Mouse (Mus musculus): ENCODE measurements around the gene Vmn2r42. TPM values are rescaled to one million over a fixed set of nuclear protein-coding genes. Genes with fewer than 3 reads are reported as not detected.
"Not testable (repeated sequence)": the region's sequence is repeated elsewhere in the genome, so short reads cannot be mapped to it uniquely, and the experiment has no call there.

Vmn2r42 gene
- not detected in 2 replicates for polyA plus RNA-seq (2012; rRNA removed)

DNA sequence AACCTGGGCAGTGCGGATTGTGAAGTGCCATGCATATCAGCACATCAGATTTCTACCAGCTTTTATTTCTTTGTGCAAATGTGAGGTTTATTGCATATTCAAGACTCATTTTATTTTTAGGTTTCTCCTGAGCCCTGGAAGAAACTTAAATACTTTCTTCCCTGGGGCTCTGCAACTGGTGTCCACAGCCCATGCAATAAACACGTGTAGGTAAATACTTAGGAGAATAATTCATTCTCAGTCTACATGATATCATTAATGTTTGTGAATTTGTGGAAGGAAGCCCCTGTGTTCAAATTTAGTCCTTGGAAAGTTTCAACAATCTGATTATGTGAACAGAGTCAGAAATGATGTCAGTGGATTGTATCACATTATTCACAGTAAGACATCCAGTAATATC, at the start of gene Vmn2r42:
Gene Vmn2r42 (minus strand): TSS at position 101 of the 400 bp plus-strand sequence.
- WGBS: no CpG with 5 or more reads among the region's 2 CpGs
- H3K4me3 ChIP-seq (replicated peaks; ENCODE audit: extremely low read depth, low read depth, low read length): not testable (repeated sequence)

DNA sequence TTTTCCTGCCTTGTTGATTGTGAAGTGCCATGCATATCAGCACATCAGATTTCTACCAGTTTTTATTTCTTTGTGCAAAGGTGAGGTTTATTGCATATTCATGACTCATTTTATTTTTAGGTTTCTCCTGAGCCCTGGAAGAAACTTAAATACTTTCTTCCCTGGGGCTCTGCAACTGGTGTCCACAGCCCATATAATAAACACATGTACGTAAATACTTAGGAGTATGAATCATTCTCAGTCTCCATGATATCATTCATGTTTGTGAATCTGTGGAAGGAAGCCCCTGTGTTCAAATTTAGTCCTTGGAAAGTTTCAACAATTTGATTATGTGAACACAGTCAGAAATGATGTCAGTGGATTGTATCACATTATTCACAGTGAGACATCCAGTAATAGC, 38.6 kb downstream of the Vmn2r42 start, which contains the start of gene Vmn2r41:
Gene Vmn2r41 (minus strand): TSS at position 101 of the 400 bp plus-strand sequence.
- not testable (repeated sequence) for H3K4me3 ChIP-seq (replicated peaks; ENCODE audit: extremely low read depth, low read depth, low read length); H3K4me1 ChIP-seq (ENCODE audit: control insufficient read depth, insufficient read depth, low read length); DNase-seq
- no CpG with 5 or more reads among the region's 1 CpGs for WGBS

More for the DNA sequence above, at the start of gene Vmn2r42:
- DNase-seq; H3K4me1 ChIP-seq (ENCODE audit: control insufficient read depth, insufficient read depth, low read length): not testable (repeated sequence)

Other genes with a start within 250 kb of the Vmn2r42 start
- gene Vmn2r41, start 38.7 kb downstream of the Vmn2r42 start, polyA plus RNA-seq (2012; rRNA removed): not detected in 2 replicates
- not detected in 2 replicates for gene Vmn2r43, start 60.3 kb upstream of the Vmn2r42 start, polyA plus RNA-seq (2012; rRNA removed)
- gene Vmn2r44, start 183.0 kb upstream of the Vmn2r42 start, polyA plus RNA-seq (2012; rRNA removed): not detected in 2 replicates

Data from lung, adult 2 months (tissue).